Mouse (Mus musculus): ENCODE measurements around the gene Snrnp200. TPM values are rescaled to one million over a fixed set of nuclear protein-coding genes. Genes with fewer than 3 reads are reported as not detected.
"Not testable (repeated sequence)": the region's sequence is repeated elsewhere in the genome, so short reads cannot be mapped to it uniquely, and the experiment has no call there.

Snrnp200 gene
- total RNA-seq, 1 experiment from 2014 or later: 84.1 TPM

- DNase-seq: no peak
These were observed 46.5 kb downstream of the Snrnp200 start for GRCm38 (mm10) chr2:127254604-127255134.

DNA sequence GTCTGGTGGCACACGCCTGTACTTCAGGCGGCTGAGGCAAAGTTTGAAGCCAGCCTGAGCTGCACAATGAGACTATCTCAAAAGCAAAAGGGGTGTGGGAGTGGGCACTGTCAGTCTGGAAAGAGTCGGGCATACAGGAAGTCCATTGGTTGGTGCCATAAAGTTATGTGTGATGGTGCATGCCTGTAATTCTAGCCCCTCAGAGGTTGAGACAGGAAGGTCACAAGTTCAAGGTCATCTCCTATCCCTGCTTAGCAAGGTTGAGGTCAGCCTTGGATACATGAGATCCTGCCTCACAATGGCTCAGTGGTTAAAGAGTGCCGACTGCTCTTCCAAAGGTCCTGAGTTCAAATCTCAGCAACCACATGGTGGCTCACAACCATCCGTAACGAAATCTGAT, 47.1 kb downstream of the Snrnp200 start:
- no peak for DNase-seq

DNA sequence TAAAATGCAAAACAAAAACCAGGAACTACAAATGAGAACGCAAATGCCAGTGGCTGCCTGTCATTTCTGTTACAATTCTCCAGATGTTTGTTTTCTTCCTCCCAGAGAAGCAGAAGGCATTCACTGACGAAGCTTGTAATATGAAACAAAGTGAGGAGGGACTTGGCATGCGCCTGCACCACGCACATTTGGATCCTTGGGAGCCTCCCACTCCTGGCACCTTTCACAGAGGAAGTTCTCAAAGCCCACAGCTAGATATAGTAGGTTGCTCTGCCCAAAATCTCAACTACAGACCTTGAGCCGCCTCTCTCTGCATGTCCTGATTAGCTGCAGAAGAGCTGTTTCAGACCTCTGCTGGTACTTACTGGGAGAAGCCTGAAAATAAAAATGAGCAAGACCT, 51.2 kb downstream of the Snrnp200 start:
- DNase-seq: no peak

DNA sequence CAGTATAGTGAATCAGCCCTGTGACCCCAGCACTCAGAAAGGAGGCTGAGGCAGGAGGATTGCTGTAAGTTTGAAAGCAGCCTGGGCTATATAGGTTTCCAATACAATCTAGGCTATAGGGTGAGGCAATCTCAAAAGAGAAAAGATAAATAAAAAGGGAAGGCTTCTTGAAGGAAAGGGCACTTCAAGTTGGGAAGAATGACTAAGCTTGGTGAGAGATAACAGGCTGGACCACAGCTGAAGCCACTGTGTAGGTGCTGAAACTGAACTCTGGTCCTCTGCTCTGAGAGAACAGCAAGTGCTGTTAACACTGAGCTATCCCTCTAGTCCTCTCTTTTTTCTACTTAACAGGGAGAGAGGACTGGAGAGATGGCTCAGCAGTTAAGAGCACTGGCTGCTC, 54.3 kb downstream of the Snrnp200 start:
- no peak for DNase-seq

DNA sequence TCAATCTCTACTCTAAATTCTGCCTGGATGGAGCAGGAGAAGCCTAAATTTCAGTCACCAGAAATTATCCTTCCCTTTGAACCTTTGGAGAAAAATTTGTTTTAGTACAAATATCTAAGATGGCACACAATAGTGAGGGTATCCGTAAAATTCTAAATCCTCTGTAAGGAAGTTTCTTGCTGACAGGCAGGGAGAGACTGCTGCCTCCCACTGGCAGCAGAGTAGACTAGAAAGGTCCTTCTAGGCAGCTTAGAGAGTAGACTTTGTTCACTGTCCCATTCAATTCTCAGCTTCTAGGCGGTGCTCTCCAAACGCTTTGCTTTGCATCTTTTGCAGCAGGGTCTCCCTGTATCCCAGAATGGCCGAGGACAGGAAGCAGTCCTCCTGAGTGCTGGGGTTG, 59.7 kb downstream of the Snrnp200 start:
- no peak for DNase-seq

DNA sequence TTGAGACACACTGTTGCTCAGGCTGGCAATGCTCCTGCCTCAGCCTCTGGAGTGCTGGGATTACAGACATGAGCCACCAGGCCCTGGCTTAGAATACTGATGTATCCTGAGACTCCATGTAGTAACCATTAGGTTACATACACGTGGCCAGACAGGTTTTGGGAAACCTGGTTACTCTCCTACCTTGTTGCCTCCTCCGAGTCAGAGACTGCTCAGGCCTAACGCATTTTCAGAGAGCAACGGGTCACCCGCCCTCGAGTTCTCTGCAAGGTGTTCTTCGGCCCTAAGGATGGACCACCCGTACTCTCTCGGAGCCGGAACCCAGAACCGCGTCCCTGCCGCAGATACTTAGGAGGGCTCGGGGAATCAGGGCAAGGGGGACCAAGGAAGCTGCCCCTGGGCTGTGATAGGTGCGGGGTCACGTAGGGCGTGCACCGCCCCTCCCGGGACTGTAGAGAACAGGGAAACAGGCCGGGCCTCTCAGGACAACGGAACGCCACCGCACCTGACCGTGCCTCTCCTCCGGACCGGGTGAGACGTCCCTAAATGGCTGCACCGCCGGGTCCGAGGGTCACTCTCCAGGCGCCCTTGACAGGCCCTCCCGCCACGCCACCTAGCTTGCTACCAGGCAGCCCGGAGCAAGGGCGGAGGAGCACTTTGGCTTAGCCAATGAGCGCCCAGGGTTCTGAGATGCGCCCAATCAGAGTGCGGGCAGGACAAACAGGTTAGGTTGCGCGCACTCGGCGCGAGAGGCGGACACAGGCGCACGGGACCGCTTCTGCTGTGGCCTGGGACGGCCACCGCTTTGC, 61.5 kb downstream of the Snrnp200 start, which contains the start of gene Stard7:
TSS of gene Stard7 (plus strand) at position 728 of the 809 bp plus-strand sequence.
- DNase-seq: peak; percentile 95

DNA sequence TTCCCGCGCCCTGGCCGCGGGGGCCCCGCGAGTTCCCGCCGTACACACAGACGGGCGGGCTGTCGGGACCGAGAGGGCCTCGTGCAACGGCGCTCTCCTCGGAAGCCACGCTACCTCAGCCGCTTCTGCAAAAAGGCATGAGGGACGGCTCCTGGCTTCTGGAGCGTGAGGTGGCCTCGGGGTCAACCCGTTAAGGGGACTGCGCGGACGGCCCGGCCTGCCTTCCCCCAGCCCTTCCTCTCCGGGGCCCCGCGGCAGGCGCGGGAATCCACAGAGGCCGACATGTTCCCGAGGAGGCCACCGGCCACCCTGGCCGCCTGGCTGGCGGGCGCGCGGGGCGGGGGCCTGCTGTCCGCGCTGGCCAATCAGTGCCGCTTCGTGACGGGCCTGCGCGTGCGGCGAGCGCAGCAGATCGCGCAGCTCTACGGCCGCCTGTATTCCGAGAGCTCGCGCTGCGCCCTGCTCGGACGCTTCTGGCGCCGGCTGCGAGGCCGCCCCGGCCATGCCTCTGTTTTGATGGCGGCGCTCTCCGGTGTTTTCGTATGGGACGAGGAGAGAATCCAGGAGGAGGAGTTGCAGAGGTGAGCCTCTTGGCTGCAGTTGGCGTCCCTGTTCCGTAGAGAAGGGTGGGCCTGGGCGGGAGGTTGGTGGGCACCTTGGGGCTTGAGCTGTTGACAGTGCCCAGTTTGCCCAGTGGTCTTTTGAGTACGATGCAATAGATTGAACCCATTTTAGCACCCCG, 62.3 kb downstream of the Snrnp200 start:
- peak; percentile 90 for DNase-seq

GRCm38 (mm10) chr2:127271042-127271515, 62.9 kb downstream of the Snrnp200 start:
- DNase-seq: no peak

DNA sequence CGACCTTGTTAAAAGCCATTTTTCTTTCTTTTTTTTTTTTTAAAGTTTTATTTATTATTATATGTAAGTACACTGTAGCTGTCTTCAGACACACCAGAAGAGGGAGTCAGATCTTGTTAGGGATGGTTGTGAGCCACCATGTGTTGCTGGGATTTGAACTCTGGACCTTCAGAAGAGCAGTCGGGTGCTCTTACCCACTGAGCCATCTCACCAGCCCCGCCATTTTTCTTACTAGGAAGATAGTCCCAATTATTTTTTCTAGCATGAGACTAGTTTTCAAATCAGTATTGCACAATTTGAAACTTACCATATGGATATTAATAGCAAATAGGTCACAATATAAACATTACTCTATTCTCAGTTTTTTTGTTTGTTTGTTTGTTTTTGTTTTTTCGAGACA, 63.9 kb downstream of the Snrnp200 start:
- not testable (repeated sequence) for DNase-seq

DNA sequence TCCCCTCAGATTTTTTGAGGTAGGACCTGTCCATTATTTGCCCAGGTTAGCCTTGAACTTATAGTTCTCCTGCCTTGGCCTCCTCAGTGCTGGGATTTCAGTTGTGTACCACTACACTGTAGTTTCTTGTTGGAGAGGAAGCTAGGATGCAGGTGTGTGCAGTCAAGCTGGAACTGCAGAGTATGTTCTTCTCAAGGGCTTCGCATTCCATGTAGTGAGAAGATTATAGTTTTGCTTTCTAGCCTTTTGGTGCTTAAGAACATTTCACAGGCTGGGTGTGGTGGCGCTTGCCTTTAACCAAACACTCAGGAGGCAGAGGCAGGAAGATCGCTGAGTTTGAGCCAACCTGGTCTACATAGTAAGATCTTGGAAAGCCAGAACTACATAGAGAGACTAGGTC, 64.6 kb downstream of the Snrnp200 start:
- no peak for DNase-seq

DNA sequence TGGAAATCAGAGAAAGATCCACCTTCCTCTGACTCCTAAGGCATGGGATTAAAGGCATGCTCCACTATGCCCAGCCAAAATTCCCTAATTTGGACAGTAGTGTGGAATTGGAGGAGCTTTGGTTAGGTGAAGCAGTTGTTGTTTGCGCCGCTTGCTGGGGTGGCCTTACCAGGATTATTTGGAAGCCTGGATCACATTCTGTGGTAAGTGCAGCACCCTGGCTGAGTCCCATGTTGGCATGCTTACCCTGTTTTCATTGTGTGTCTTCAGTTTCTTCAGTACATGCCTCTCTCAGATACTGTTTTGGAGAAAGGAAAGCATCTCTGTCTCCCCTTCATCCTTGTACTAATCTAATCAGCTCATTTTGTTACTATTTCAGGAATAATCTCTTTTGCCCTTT, 66.4 kb downstream of the Snrnp200 start:
- no peak for DNase-seq

- no peak for DNase-seq
These were observed 67.5 kb downstream of the Snrnp200 start for GRCm38 (mm10) chr2:127275551-127276320.

DNA sequence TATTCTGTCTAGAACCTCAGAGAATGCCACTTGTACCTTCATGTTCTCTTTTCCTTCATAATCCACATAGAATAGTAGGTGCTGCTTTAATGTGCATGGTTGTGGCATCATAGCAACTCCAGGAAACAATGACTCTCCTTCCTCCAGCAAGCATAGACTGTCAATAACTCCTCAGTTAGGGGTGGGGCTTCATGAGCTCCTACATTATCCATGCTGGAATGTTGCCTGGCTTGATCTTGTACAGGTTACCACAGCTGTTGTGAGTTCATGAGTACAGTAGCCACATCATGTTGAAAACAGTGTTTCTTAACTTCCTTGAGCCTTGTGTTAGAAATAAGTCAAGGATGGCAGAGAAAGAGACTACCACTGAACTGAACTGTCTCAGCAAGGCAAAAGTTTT, 70.0 kb downstream of the Snrnp200 start:
- no peak for DNase-seq

Other genes starting within 250 kb of the Snrnp200 start
- gene Ap4e1, start 199.7 kb upstream of the Snrnp200 start, total RNA-seq (2021): 10.0 and 16.2 TPM in 2 replicates
- gene Blvra, start 137.7 kb upstream of the Snrnp200 start, total RNA-seq (2021): 22.3 and 33.9 TPM in 2 replicates
- gene Ncaph, start 74.4 kb upstream of the Snrnp200 start, total RNA-seq (2021): 6.4 and 7.5 TPM in 2 replicates
- 5.3 and 7.2 TPM in 2 replicates for gene Itpripl1, start 64.9 kb upstream of the Snrnp200 start, total RNA-seq (2021)
- 1.7 and 2.0 TPM in 2 replicates for gene 1810024B03Rik, start 106 bp upstream of the Snrnp200 start, total RNA-seq (2021)
- 81.8 and 94.5 TPM in 2 replicates for gene Ciao1, start 39.4 kb downstream of the Snrnp200 start, total RNA-seq (2021)
- gene Tmem127, start 39.5 kb downstream of the Snrnp200 start, total RNA-seq (2021): 72.3 and 79.3 TPM in 2 replicates
- gene Stard7, start 61.8 kb downstream of the Snrnp200 start, total RNA-seq (2021): 110 and 117 TPM in 2 replicates
- gene Dusp2, start 127.8 kb downstream of the Snrnp200 start, total RNA-seq (2021): 0.49 TPM in 1 of 2 replicates, not detected in the other
- not detected in 2 replicates for gene Astl, start 130.3 kb downstream of the Snrnp200 start, total RNA-seq (2021)
- 1.4 and 2.0 TPM in 2 replicates for gene Adra2b, start 154.8 kb downstream of the Snrnp200 start, total RNA-seq (2021)
- gene Gpat2, start 216.8 kb downstream of the Snrnp200 start, total RNA-seq (2021): 0.43 TPM in 1 of 2 replicates, not detected in the other
- 42.0 and 46.8 TPM in 2 replicates for gene Fahd2a, start 236.2 kb downstream of the Snrnp200 start, total RNA-seq (2021)

Measured in adrenal gland, postnatal 25 days (tissue).